Mouse (Mus musculus): ENCODE measurements around the gene Znrf4.
"Not testable (repeated sequence)": the region's sequence is repeated elsewhere in the genome, so short reads cannot be mapped to it uniquely, and the experiment has no call there.

GRCm38 (mm10) chr17:56501635-56502400 lies 10.4 kb downstream of the Znrf4 start:
- TF ChIP-seq POLR2A (IDR thresholded peaks at IDR 0.05; ENCODE audit: extremely low read depth, insufficient read depth, low read length); CTCF (IDR thresholded peaks at IDR 0.05; ENCODE audit: low read depth, low read length): not testable (repeated sequence)
